Mouse (Mus musculus): ENCODE data around the gene Stk39. TPM values are rescaled to one million over a fixed set of nuclear protein-coding genes. Genes with fewer than 3 reads are reported as not detected.

Stk39 gene
- polyA plus RNA-seq, 1 experiment from 2014 or later = 24.0 TPM

DNA sequence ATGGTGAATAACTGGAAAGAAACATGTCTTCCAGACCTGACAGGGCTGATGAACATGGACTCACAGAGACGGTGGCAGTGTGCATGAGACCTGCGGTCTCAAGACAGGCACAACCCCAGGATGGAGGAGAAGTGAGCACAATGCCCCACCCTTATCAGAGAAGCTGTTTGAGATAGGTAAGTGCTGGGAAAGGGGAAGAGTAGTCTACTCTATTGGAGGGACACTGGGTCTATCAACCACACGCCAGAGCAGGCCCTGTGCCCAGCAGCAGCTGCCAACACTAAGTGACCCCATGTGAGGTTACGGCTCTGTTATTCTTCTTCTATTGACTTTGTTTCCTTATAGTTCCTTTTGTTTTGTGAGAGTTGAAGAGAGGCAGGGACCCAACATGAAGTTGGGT is 202.4 kb downstream of the Stk39 start:
- H3K27ac ChIP-seq (ENCODE audit: low read depth, low read length) = no peak overlapping the region
- 89% methylated on average over 4 of the region's 4 CpGs for WGBS
- H3K4me3 ChIP-seq (ENCODE audit: low read depth, low read length) = no peak overlapping the region
- no peaks in the 10 kb centered on the region for H3K9me3 ChIP-seq (replicated peaks; ENCODE audit: control insufficient read depth, low read length)
- DNase-seq (ENCODE audit: low spot score) (no peak), ATAC-seq (no peak)
- H3K4me2 ChIP-seq (ENCODE audit: low read length) = no peak overlapping the region
- H3K36me3 ChIP-seq (ENCODE audit: control insufficient read depth, insufficient read depth, low read length) = no peaks in the 10 kb centered on the region; the same call in 1 of the 2 replicates
- no peaks in the 10 kb centered on the region for H3K4me1 ChIP-seq (ENCODE audit: control insufficient read depth, insufficient read depth, low read length)
- no peaks in the 10 kb centered on the region for H3K27me3 ChIP-seq (replicated peaks; ENCODE audit: control insufficient read depth, insufficient read depth, low read length)
- no peak overlapping the region for H3K9ac ChIP-seq (ENCODE audit: low read length)

DNA sequence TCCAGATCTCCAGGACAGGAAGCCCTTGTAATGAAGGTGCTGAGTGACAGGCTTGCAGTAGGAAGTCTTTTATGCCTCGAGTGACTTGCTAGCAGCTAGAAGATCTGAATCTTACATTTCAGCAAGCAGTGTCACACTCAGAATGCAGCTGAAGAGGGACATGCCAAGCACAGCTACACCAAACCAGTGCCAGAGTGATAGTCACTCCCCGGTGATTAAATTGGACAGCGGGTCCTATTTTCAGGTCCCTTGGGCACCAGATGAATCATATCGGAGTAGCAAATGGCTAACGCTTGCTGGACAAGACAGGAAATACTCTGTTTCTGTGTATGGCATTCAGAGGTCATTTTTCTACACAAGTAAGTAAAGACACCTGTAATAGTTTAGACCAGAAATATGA is 207.2 kb downstream of the Stk39 start:
- Histone ChIP-seq H3K27me3 (replicated peaks; ENCODE audit: control insufficient read depth, insufficient read depth, low read length) (no peaks in the 10 kb centered on the region), H3K4me2 (ENCODE audit: low read length) (no peak overlapping the region), H3K4me1 (ENCODE audit: control insufficient read depth, insufficient read depth, low read length) (no peaks in the 10 kb centered on the region), H3K36me3 (ENCODE audit: control insufficient read depth, insufficient read depth, low read length) (no peaks in the 10 kb centered on the region), H3K9me3 (replicated peaks; ENCODE audit: control insufficient read depth, low read length) (no peaks in the 10 kb centered on the region), H3K4me3 (ENCODE audit: low read depth, low read length) (no peak overlapping the region), H3K27ac (ENCODE audit: low read depth, low read length) (no peak overlapping the region), H3K9ac (ENCODE audit: low read length) (no peak overlapping the region)
- no peak for DNase-seq (ENCODE audit: low spot score)
- no peak for ATAC-seq
- 87% methylated on average over 5 of the region's 5 CpGs for WGBS

DNA sequence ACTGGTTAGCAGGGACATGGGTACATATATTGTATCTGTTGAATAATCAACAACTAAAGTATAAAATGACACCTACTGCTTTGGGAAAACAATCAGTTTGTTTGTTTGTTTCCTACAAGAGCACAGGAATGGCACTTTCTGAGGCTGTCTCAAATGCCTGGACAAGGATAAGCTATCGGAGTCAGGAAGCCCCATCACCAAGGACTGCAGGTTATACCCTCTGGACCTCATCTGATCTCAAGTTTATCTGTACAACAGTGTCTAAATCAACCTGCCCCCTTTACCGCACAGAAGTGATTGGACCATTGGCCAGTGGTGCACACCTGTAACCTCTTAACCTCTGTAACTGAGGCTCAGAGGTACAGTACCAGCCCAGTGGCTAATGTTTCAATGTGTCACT is 211.2 kb downstream of the Stk39 start:
- whole genome bisulfite sequencing = 99% methylated on average over 2 of the region's 2 CpGs
- ATAC-seq (no peak), DNase-seq (ENCODE audit: low spot score) (no peak)
- Histone ChIP-seq H3K36me3 (ENCODE audit: control insufficient read depth, insufficient read depth, low read length) (0 out of 2 replicates have a peak, but pooled peaks cover 4% of the 10 kb centered on the region), H3K4me3 (ENCODE audit: low read depth, low read length) (no peak overlapping the region), H3K4me1 (ENCODE audit: control insufficient read depth, insufficient read depth, low read length) (no peaks in the 10 kb centered on the region), H3K27ac (ENCODE audit: low read depth, low read length) (no peak overlapping the region), H3K27me3 (replicated peaks; ENCODE audit: control insufficient read depth, insufficient read depth, low read length) (no peaks in the 10 kb centered on the region), H3K9ac (ENCODE audit: low read length) (no peak overlapping the region), H3K4me2 (ENCODE audit: low read length) (no peak overlapping the region), H3K9me3 (replicated peaks; ENCODE audit: control insufficient read depth, low read length) (no peaks in the 10 kb centered on the region)

DNA sequence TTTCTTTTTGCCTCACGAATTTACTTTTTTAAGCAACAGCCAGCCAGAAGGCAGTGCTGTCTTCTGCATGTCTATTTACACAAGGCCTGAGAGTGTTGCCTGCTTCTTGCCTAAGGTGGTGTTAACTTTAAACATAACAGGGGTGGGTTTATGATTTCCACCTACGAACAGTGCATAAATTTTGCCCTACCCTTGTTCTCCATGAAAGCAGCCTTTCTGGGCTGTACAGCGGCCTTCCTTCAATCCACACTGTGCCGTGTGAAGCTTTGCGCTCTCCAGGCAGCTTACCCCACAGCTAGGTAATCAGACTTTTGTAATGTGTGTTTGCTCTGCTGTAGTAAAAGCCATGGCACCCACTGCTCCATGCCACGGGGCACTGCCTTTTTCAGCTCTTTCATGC is 214.5 kb downstream of the Stk39 start:
- Histone ChIP-seq H3K27me3 (replicated peaks; ENCODE audit: control insufficient read depth, insufficient read depth, low read length) (no peaks in the 10 kb centered on the region), H3K27ac (ENCODE audit: low read depth, low read length) (no peak overlapping the region), H3K4me1 (ENCODE audit: control insufficient read depth, insufficient read depth, low read length) (no peaks in the 10 kb centered on the region), H3K9me3 (replicated peaks; ENCODE audit: control insufficient read depth, low read length) (no peaks in the 10 kb centered on the region), H3K4me3 (ENCODE audit: low read depth, low read length) (no peak overlapping the region), H3K36me3 (ENCODE audit: control insufficient read depth, insufficient read depth, low read length) (0 out of 2 replicates have a peak, but pooled peaks cover 4% of the 10 kb centered on the region), H3K4me2 (ENCODE audit: low read length) (no peak overlapping the region), H3K9ac (ENCODE audit: low read length) (no peak overlapping the region)
- DNase-seq (ENCODE audit: low spot score) (no peak), ATAC-seq (no peak)
- 58% methylated on average over 6 of the region's 6 CpGs for WGBS

DNA sequence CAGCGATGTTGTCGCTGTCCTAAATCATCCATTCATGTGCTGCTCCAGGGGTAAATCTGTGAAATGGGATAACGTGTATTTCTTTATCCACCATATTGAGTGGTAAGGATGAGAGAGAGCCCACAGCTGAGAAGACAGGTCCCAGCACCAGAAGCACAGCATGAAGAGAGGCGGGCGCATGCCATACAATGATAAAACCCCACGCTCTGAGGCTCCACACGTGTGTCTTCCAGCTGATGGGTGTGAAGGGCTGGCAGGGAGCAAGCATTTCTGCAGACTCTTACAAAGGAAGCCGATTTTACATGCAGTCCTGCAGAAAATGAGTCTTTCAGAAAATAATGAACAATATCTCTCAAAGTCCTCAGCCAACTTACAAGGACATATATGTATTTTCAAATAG is 215.6 kb downstream of the Stk39 start:
- no peak overlapping the region for H3K9ac ChIP-seq (ENCODE audit: low read length)

DNA sequence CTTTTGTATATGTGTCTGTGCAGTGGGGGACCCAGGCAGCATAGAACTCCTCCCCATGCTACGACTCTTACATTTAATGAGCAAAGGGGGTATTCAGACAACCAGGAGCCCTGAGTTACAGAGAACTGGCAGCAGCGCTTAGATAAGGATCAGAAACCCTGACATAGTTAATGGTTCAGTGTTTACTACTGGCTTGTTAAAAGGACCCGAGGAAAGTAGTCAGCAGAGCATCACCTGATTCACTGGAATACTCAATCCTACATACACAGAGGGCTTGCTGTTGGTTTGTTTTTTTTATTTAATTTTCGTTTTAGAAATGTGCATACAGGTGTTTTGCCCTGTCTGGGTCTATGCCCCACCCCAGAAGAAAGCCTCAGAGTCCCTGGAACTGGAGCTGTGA is 217.3 kb downstream of the Stk39 start:
- Histone ChIP-seq H3K27me3 (replicated peaks; ENCODE audit: control insufficient read depth, insufficient read depth, low read length) (no peaks in the 10 kb centered on the region), H3K4me3 (ENCODE audit: low read depth, low read length) (no peak overlapping the region), H3K4me2 (ENCODE audit: low read length) (no peak overlapping the region), H3K36me3 (ENCODE audit: control insufficient read depth, insufficient read depth, low read length) (0 out of 2 replicates have a peak, but pooled peaks cover 4% of the 10 kb centered on the region), H3K9ac (ENCODE audit: low read length) (no peak overlapping the region), H3K27ac (ENCODE audit: low read depth, low read length) (no peak overlapping the region), H3K9me3 (replicated peaks; ENCODE audit: control insufficient read depth, low read length) (no peaks in the 10 kb centered on the region), H3K4me1 (ENCODE audit: control insufficient read depth, insufficient read depth, low read length) (no peaks in the 10 kb centered on the region)
- no peak for DNase-seq (ENCODE audit: low spot score)
- ATAC-seq = no peak
- WGBS = 72% methylated on average over 4 of the region's 4 CpGs

More for the DNA sequence above, 215.6 kb downstream of the Stk39 start:
- WGBS = 86% methylated on average over 8 of the region's 8 CpGs
- Histone ChIP-seq H3K27ac (ENCODE audit: low read depth, low read length) (no peak overlapping the region), H3K4me3 (ENCODE audit: low read depth, low read length) (no peak overlapping the region), H3K27me3 (replicated peaks; ENCODE audit: control insufficient read depth, insufficient read depth, low read length) (no peaks in the 10 kb centered on the region), H3K4me2 (ENCODE audit: low read length) (no peak overlapping the region), H3K36me3 (ENCODE audit: control insufficient read depth, insufficient read depth, low read length) (0 out of 2 replicates have a peak, but pooled peaks cover 4% of the 10 kb centered on the region), H3K9me3 (replicated peaks; ENCODE audit: control insufficient read depth, low read length) (no peaks in the 10 kb centered on the region), H3K4me1 (ENCODE audit: control insufficient read depth, insufficient read depth, low read length) (no peaks in the 10 kb centered on the region)
- DNase-seq (ENCODE audit: low spot score) = no peak
- ATAC-seq = no peak

DNA sequence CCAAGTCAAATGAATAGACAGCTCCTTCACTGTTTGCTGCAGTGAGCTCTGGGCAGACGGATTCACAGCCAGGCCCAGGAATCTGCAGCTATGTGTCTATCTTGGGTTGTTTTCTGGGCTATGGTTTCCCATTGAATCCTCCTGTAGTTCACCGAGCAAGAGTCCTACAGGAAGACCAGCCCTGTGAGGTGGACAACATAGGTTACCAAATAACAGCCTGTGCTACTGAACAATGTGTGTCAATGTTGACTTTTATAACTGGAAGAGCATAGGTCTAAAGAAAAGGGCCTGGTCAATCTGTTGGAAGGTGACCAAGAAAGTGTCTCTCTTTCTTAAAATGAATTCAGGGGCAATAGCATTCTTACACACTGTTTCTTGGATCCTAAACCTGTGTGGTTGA is 218.8 kb downstream of the Stk39 start:
- no peak overlapping the region for H3K4me2 ChIP-seq (ENCODE audit: low read length)

DNA sequence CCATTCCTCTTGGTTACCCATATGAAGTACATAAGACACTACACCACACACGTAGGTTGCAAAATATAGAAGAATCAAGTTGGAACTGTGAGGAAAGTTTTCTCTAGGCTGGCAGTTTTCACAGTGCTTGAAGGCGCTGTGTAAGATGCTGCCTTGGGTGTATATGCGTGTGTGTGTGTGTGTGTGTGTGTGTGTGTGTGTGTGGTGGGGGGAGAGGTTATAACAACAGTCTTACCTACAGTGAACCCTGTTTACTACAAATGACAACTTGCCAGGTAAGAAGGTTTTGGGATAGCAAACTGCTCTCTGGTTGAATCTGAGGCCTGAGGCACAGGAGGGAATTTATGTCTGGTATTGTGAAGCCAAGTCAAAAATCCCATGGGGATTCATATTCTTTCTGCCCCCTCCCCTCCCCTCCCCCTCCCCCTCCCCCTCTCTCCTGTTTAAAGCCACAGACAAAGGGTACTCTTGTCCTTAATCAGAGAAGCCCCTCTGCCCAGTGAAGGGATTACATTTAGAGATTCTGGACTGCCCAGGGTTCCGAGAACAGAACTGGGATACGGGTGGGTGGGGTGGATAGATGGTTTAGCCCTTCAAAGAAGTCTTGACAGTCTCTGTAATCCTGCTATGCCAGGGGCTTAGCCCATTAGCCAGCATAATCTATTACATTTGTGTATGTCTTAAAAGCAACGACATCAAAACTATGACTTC is 219.9 kb downstream of the Stk39 start:
- no peaks in the 10 kb centered on the region for H3K4me1 ChIP-seq (ENCODE audit: control insufficient read depth, insufficient read depth, low read length)
- no peaks in the 10 kb centered on the region for H3K27me3 ChIP-seq (replicated peaks; ENCODE audit: control insufficient read depth, insufficient read depth, low read length)
- no peak overlapping the region for H3K4me3 ChIP-seq (ENCODE audit: low read depth, low read length)
- no peak overlapping the region for H3K4me2 ChIP-seq (ENCODE audit: low read length)
- 61% methylated on average over 6 of the region's 6 CpGs for WGBS
- H3K36me3 ChIP-seq (ENCODE audit: control insufficient read depth, insufficient read depth, low read length) = no peaks in the 10 kb centered on the region; the same call in 1 of the 2 replicates
- H3K9me3 ChIP-seq (replicated peaks; ENCODE audit: control insufficient read depth, low read length) = no peaks in the 10 kb centered on the region
- no peak for DNase-seq (ENCODE audit: low spot score)
- no peak for ATAC-seq
- no peak overlapping the region for H3K9ac ChIP-seq (ENCODE audit: low read length)
- H3K27ac ChIP-seq (ENCODE audit: low read depth, low read length) = no peak overlapping the region

More for the DNA sequence above, 218.8 kb downstream of the Stk39 start:
- Histone ChIP-seq H3K36me3 (ENCODE audit: control insufficient read depth, insufficient read depth, low read length) (no peaks in the 10 kb centered on the region), H3K9ac (ENCODE audit: low read length) (no peak overlapping the region), H3K4me3 (ENCODE audit: low read depth, low read length) (no peak overlapping the region), H3K4me1 (ENCODE audit: control insufficient read depth, insufficient read depth, low read length) (no peaks in the 10 kb centered on the region), H3K27ac (ENCODE audit: low read depth, low read length) (no peak overlapping the region), H3K27me3 (replicated peaks; ENCODE audit: control insufficient read depth, insufficient read depth, low read length) (no peaks in the 10 kb centered on the region), H3K9me3 (replicated peaks; ENCODE audit: control insufficient read depth, low read length) (no peaks in the 10 kb centered on the region)
- DNase-seq (ENCODE audit: low spot score) (no peak), ATAC-seq (no peak)
- 74% methylated on average over 2 of the region's 2 CpGs for WGBS

DNA sequence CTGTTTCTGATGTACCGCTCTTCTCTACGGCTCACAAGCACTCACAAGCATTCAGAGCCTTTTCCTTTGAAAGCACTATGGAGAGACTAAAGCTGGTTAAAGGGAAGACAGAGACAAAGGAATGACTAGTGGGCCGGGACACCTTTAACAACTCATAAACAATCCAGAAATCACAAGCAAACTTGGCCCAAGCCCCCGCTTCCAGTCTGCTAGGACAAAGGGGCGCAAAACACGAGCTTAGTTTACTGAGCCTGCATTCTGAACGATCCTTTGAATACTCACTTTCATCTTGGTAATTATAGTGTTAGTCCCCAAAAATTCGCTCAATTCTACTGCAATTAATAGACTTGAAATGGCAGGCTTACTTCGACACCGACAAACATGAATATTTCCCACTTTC is 221.2 kb downstream of the Stk39 start:
- Histone ChIP-seq H3K9ac (ENCODE audit: low read length) (no peak overlapping the region), H3K4me3 (ENCODE audit: low read depth, low read length) (no peak overlapping the region), H3K9me3 (replicated peaks; ENCODE audit: control insufficient read depth, low read length) (no peaks in the 10 kb centered on the region), H3K36me3 (ENCODE audit: control insufficient read depth, insufficient read depth, low read length) (no peaks in the 10 kb centered on the region; the same call in 1 of the 2 replicates), H3K27me3 (replicated peaks; ENCODE audit: control insufficient read depth, insufficient read depth, low read length) (no peaks in the 10 kb centered on the region), H3K4me1 (ENCODE audit: control insufficient read depth, insufficient read depth, low read length) (peaks cover 2% of the 10 kb centered on the region; the same call in 1 of the 2 replicates), H3K4me2 (ENCODE audit: low read length) (no peak overlapping the region), H3K27ac (ENCODE audit: low read depth, low read length) (no peak overlapping the region)
- DNase-seq (ENCODE audit: low spot score) = peak; percentile 33
- WGBS = 14% methylated on average over 10 of the region's 10 CpGs
- 0 out of 2 replicates have a peak, but pooled peaks have one; percentile 24 for ATAC-seq

Measured in forebrain, embryonic 14.5 days (tissue).